Mouse (Mus musculus) thymus, adult 2 months (tissue): Measurements from ENCODE around the gene Ptges3l.

Experiments used
- CTCF ChIP-seq: fragments of 200-500 bp; IDR thresholded peaks from 2 replicates; pipeline ENCODE4 v1.5.1; 2012; ENCODE audit warnings: mild to moderate bottlenecking, control low read depth, low read length, moderate library complexity, borderline replicate concordance; ENCODE audit not compliant: control insufficient read depth, poor library complexity, insufficient read depth; ENCODE audit errors: extremely low read depth
- POLR2A ChIP-seq: fragments of 200-500 bp; IDR thresholded peaks from 2 replicates; pipeline ENCODE4 v1.6.1; 2012; ENCODE audit warnings: mild to moderate bottlenecking, low read length, control low read depth, moderate library complexity; ENCODE audit not compliant: control insufficient read depth, poor library complexity, insufficient read depth; ENCODE audit errors: extremely low read depth

DNA sequence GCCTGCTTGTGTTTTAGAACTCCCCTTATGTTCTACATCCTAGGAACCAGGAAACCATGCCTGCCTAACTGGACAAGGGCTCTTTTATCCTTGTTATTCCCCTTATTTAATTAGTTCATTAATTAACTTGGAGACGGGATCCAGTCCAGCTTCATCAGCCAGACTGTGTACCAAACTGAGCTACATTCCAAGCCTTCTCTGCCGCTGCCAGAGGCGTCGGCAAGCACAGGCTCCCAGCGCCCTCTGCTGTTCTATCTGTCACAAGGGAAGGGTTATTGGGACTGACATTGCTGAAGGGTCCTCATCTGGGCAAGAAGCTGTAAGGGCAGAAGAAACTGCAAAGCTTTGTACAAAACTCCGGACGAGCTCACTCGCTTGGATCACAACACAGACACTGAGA lies 30.0 kb downstream of the Ptges3l start:
- TF ChIP-seq POLR2A (no peak), CTCF (peak; percentile 84)
